Mouse (Mus musculus) C2C12 (cell line): Measurements from ENCODE around the gene Ly6g5c.

Source experiments
- CEBPB ChIP-seq: IDR thresholded peaks from one replicate; pipeline ENCODE4 v1.6.1; 2011; ENCODE audit warnings: low read depth, mild to moderate bottlenecking, control low read depth, moderate library complexity
- CTCF ChIP-seq: IDR thresholded peaks from one replicate; pipeline ENCODE4 v1.5.1; 2011; ENCODE audit not compliant: control insufficient read depth, insufficient read depth, insufficient read length
- FOSL1 ChIP-seq: IDR thresholded peaks from one replicate; pipeline ENCODE4 v1.8.0; 2011; ENCODE audit warnings: mild to moderate bottlenecking, low read length; ENCODE audit not compliant: poor library complexity, insufficient read depth, severe bottlenecking
- MAX ChIP-seq: IDR thresholded peaks from one replicate; pipeline ENCODE4 v1.6.1; 2011; ENCODE audit warnings: mild to moderate bottlenecking, control low read depth
- MYOD1 ChIP-seq: IDR thresholded peaks from one replicate; pipeline ENCODE4 v1.6.1; 2011; ENCODE audit warnings: low read depth; ENCODE audit not compliant: control insufficient read depth, insufficient read length
- MYOG ChIP-seq: IDR thresholded peaks from one replicate; pipeline ENCODE4 v1.6.1; 2011; ENCODE audit not compliant: control insufficient read depth, insufficient read length; ENCODE audit errors: extremely low read depth
- USF1 ChIP-seq: IDR thresholded peaks from one replicate; pipeline ENCODE4 v1.6.1; 2011; ENCODE audit warnings: low read depth, mild to moderate bottlenecking, control low read depth, moderate library complexity

DNA sequence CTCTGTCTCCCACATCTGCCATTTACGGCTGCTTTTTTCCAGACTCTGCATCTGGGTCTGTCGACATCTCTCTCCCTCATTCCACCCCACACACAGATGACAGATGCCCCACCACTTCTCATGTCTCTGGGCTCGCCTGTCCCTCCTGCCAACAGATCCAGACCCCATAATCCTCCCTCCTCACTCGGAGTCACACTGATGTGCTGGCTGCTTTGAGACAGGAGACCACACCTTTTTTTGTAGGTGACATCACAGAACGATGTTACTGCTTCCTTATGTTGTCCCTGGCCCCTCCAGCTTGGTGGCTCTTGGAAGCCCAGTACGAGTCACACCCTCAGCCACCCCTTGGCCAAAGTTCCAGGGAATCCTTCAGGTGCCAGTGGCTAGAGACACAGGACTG is 27.8 kb upstream of the Ly6g5c start:
- TF ChIP-seq USF1 (no peak), CTCF (no peak), MYOD1 (no peak), CEBPB (no peak), MYOG (no peak), MAX (no peak), FOSL1 (no peak)
